Mouse (Mus musculus): ENCODE data around the gene Hrc.
"Not testable (repeated sequence)": the region's sequence is repeated elsewhere in the genome, so short reads cannot be mapped to it uniquely, and the experiment has no call there.

Gene Hrc

DNA sequence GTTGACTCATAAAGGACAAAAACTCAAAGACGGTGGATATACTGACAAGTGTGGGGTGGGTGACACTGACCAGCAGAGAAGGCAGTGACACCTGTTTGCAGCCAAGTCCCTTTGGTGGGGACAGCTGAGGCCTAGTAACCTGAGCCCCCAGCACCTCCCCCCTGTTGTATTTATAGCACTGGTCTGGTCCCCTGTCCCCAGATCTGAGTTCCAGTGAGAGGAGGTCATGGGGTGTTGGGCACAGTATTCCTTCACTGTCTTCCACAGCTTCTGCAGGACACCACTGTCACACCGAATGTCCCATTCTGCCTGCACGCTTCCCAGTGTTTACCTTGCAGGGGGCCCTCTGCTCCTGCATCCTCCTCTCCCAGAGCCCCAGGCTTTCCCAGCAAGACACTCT is 485 bp upstream of the Hrc start:
- DNase-seq, result no peak

DNA sequence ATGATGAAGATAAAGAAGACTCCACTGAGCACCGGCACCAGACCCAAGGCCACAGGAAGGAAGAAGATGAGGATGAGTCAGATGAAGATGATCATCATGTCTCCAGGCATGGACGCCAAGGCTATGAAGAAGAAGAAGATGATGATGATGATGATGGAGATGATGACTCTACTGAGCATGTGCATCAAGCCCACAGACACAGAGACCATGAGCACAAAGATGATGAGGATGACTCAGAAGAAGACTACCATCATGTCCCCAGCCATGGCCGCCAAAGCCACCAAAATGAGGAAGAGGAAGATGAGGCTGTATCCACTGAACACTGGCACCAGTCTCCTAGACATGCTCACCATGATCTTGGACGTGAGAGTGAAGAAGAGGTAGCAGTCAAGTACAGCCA is 1.2 kb downstream of the Hrc start:
- DNase-seq, result no peak

DNA sequence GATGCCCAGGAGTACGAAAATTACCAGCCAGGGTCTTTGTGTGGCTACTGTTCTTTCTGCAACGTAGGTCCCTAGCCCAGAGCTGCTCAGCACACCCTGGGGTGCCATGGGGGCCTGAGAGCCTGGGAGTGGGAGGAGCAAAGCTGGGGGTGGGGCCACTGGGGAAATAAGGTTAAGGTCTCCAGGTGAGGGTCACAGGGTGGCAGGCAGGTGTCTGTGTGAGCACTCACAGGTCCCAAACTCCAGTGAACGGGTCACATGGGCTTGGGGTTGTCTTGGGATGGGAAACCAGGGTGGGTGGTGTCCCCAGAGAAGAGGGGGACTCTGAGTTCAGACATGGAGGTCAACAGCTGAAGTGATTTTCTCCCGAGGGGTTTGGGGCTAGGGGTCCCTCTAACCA is 2.4 kb downstream of the Hrc start:
- no peak for DNase-seq

DNA sequence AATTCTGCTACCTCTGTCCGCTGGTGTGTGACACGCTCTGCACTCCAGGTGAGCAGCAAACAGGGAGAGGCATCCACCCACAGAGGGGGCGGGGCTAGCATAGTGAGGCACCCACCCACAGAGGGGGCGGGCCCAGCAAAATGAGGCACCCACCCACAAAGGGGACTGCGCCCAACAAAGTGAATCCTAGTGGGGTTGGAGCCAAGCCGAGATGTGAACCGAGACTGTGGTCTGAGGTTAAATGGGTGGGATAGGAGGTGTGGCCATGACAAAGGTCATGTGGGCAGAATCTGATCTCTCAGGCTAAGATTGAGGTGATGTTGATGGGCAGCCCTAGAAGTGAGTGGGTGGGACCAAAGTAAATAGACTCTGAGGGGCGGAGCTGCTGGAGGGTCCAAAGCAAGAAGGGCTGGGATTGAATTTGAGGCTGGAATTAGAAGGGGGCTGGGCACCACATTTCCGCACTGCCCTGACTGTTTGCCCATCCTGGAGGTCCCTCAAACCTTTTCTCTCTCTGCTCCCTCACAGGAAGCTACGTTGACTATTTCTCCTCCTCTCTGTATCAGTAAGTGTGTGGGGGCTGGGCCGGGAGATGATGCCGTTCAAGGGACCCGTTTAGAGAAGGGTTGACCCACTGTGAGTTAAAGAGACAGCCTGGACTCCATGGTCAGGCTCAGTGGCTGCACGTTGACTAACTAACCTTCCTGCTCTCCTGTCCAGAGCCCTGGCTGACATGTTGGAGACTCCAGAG is 3.2 kb downstream of the Hrc start:
- DNase-seq, result peak; percentile 57

DNA sequence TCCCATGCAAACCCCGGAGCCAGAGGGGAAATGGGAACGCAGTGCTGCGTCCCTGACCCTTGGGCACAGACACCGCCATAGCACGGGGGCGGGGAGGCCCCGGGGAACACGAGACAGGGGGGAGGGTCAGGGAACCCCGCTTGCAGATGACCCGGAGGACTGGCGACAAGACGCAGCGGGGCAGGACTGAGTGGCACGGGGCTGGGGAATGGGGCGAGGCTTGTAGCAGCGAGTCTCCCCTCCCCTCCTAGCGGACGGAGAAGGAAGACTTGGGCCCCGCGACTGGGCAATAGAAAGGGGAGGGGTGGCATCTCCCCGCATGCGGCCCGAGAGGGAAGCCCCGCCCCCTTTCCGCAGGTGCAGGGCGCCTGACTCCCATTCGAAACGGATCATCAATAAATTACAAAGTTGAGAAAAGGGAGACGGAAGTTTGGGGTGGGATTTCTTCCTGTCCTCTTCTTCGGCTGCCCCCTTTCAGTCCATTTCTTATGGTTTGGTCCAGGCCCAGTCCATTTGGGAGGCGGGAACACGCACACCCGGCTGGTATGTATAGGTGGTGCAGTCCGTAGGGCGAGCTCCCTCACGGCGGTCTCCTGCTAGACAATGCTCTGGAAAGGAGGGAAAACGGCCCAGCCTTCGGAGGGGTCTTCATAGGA is 4.4 kb downstream of the Hrc start:
- peak; percentile 68 for DNase-seq

DNA sequence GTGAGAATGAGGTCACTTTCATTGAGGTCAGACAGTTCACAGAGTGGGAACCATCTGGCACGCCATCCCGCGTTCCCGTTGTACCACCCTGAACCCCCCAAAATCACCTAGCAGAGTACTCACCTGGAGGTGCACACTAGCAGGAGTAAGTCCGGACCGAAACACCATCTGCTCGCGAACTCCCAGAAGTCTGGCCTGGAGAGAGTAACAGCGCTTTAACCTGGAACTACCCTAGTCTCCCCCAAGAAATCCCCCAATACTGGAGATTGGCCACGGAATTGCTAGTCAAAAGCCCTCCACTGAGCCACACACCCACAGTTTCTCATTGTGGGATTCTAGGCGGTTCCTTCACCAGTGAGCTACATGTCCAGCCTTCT is 5.0 kb downstream of the Hrc start:
- no peak for DNase-seq

DNA sequence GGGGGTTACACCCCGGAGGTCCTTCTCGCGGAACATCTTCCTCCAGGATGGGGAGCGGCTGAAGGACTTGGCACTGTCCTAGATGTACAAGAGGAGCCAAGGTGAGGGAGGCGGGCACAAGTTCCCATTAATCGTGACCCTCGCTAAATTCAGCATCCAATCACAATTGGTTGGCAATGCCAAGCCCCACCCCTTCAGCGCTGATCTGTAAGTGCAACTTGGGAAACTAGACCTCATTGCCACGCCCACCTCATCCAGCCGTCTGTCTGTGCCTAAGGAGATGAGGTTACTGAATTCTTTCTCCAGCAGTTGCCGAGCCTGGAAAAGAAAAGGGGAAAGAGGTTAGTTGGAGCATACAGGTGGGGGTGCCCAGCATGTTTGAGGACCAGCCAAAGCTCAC is 5.6 kb downstream of the Hrc start:
- peak; percentile 56 for DNase-seq

DNA sequence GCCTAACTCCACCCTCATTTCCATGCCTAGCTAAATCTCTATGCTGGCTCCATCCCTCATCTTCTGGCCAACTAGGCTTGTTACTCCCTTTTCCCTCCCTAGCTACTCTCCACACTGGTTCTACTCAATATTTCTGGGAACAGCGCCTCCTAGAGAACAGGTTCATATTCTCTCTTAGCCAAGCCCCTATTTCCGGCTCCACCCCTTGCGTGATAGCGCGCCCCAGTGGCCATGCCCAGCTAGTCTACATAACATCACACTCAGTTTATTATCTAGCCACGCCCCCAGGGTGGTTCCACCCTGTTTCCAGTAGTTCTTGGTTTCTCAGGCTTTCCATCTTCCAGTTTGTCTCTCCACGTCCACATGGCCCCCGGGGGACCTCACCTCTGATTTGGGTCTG is 6.2 kb downstream of the Hrc start:
- peak; percentile 86 for DNase-seq

DNA sequence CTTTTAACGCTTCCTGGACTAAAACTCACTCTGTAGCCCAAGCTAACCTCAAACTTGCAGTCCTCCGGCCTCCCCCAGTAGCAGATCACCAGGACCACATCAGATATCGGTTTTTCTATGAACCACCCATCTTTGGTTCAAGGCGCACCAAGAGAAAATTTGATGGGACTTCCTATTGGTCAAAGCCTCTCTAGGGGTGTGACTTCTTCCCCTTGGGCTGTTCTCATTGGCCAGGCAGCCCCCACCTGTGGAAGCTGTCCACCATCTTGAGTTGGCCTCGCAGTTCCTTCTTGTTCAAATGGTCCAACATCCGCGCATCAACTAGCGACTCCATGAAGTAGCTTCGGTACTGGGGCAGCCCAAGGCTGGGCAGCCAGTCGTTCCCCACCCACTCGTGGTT is 7.0 kb downstream of the Hrc start:
- DNase-seq, result no peak

DNA sequence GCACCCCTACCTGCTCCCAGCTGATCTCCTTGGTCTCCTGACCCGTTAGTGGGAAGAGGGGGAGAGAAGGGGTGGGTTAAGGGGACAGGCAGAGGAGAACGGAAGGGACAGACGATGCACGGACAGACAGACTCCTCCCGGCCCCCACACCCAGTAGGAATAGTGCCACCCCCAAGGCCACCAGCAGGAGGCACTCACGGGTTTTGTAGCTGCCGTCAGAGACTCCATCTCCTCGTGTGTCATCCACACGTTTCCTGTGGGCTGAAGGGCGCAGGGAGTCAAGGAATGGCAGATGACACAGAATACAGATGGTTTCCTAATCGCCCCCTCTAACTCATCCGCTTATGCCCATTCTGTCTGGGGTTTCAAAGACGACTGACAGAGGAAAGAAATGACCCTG is 8.5 kb downstream of the Hrc start:
- peak; percentile 15 for DNase-seq

DNA sequence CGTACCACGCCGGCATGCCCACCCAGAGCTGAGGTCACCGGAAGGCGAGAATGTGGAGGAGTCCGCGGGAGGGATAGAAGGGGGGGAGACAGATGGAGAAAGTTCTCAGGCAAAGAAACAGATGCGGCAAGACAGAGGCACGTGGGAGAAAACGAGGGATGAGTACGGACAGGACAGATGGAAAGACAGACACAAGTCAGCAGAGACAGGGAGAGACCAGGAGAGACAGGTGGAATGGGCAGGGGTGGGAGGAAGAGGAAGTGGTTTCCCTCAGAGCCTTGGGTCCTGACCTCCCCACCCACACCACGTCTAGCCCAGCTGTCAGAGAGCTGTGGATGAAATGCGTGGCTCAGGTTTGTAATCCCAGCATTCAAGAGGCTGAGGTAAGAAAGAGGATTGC is 11.8 kb downstream of the Hrc start:
- DNase-seq, result no peak

DNA sequence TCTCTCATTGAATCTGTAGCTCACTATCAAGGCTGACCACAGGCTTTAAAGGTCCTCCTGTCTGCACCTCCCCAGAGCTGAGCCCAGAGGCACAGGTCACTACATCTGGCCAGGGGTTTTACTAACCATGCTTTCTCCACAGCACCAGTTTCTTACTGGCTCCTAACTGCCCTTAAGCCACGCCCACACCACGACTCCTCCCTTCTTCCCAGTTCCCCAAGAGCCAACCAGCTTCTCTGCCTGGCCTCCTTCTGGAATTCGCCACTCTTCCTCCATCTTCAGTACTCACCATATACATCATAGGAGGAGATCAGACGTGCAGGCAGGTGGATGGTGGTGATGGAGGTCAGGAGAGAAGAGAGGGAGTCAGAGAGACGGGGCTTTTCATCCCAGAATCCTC is 18.0 kb downstream of the Hrc start:
- DNase-seq, result no peak

DNA sequence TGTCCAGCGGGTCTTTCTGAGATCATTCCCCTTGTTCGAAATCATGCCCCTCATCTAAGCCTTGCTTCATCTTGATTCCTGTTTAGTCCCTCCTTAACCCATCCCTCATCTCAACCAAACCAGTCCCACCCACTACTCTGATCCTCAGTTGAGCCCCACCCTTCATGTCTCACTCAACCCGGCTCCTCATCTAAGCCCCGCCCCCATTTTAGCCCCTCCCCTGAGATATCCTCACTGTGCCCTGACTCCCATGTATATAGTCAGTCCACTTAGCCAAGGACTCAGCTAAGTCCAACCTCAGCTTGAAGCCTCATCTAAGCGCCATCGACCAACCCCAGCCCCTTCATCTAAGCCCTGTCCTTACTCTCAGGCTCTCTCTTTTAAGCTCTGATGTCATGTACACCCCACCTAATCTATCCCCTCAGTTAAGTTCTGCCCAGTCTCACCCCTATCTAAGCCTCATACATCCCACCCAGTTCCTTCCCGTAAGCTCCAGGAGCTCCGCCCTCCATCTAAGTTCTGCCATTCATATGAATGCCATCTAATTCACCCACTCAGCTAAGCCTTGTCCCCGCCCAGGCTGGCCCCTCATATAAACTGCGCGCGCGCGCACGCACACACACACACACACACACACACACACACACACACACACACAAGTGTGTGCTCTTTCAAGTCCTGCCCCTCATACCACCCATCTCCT is 20.4 kb downstream of the Hrc start:
- no peak for DNase-seq

DNA sequence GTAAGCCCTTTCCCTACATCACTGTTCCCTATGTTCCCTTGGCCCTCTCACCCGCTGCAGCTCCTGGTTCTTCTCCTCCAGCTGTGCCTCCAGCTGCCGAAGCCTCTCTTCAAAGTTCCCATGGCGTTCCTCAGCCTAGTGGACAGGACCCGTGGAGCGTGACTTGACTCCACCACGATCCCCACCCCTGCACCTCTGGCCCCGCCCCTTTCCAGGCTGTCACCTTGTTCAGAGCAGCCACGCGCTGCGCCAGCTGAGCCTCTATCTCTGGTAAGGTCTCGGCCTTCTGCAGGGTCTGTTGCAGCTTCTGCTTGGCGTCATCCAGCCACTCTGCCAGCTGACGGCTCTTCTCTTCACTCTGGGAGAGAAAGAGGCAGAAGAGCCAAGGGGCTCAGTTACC is 21.0 kb downstream of the Hrc start:
- no peak for DNase-seq

DNA sequence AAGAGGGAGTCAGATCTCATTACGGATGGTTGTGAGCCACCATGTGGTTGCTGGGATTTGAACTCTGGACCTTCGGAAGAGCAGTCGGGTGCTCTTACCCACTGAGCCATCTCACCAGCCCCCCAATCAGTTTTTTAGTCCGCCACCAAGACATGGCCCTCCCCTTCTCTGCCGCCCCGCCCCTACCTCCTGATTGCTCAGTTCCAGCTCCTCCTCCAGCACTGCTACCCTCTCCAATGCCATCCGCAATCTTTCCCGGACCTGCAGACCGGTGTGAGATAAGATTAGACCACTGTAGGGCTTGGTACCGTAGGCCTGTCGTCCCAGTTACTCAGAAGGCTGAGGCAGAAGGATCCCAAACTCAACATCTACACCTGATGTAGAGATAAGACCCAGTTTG is 24.0 kb downstream of the Hrc start:
- DNase-seq, result not testable (repeated sequence)

DNA sequence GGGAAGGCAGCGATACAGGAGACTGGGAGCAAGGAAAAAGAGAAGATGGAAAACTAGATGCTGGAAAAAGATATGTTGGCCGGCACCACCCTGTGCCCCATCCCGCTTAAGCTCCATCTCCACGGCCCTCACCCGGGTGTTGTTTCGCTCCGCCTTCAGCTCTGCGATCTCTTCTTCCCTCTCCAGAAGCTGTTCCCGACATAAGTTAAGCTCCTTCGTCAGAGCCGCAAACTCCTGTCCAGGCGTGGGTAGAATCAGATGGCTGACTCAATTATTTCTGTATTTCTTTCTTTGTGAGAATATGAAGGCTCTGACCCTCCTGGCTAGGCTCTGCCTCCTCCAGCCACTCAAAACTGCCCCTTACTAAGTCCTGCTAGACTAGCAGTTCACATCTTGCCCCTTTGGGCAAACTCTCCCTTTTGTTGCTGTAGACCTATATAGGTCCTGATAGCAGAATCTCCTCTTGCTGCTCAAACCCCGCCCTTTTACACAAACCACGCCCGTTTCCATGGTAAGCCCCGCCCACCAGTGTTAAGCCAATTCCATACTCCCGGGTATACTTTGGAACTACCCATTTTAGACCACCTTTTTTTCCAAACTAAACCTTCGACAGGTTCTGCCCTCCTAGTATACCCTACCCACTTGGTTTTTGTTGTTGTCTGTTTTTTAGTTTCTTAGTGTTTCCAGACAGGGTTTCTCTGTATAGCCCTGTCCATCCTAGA is 25.5 kb downstream of the Hrc start:
- DNase-seq, result no peak

DNA sequence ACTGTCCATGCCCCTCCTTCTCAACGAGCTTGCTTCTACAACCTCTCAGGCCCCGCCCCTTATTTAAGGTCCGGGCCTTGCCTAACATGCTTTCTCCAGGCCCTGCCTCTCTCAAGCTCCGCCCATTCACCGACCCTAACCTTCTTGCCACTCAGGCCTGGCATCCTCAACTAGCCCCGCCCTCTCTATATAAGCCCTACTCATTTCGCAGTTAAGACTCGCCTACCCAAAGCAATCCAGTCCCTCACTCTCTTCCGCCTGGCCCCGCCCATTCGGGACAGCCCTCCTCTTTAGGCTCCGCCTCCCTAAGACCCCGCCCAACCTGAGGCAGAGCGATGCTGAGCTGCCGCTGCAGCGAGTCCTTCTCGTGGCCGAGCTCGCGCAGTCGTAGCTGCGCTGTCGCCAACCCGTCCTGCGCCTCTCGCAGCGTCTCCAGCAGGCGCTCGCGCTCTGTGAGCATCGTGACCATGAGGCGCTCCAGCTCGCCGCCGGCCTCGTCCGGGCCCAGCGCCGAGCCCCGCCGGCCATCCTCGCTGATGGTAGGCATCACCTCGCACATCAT is 26.2 kb downstream of the Hrc start:
- DNase-seq, result peak; percentile 73

DNA sequence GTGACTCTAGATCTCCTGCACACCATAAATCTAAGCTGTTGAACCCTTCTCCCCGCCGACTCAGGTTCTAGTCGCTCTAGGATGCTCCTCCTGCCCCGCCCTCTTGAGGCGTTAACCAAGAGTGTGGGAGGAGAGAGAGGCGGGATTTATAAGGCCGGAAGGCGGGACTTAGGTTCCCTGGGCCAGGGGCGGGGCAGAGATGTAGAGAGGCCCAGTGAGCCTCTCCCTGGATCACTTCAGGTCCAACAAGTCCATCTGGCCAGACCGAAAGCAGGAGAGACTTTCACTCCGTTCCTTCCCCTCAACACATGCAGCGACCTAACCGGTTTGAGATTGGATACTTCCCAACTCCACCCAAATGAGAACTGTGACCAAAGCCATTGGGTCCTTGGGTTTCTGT is 27.7 kb downstream of the Hrc start:
- peak; percentile 46 for DNase-seq

DNA sequence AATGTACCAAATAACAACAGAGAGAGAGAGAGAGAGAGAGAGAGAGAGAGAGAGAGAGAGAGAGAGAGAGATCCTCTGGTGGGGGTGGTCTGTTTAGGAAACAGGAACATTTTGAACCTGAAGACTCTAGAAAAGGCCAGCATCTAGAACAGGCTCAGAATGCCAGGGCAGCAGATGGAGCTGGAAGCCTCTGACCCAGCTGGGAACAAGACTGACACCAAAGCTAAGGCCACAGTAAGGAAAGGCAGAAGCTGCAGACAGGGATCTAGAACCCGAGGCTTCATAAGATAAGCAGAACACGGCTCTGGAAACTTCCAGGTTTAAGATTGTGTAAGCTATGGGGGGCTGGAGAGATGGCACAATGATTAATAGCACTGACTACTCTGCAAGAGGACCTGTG is 28.9 kb downstream of the Hrc start:
- DNase-seq, result no peak

DNA sequence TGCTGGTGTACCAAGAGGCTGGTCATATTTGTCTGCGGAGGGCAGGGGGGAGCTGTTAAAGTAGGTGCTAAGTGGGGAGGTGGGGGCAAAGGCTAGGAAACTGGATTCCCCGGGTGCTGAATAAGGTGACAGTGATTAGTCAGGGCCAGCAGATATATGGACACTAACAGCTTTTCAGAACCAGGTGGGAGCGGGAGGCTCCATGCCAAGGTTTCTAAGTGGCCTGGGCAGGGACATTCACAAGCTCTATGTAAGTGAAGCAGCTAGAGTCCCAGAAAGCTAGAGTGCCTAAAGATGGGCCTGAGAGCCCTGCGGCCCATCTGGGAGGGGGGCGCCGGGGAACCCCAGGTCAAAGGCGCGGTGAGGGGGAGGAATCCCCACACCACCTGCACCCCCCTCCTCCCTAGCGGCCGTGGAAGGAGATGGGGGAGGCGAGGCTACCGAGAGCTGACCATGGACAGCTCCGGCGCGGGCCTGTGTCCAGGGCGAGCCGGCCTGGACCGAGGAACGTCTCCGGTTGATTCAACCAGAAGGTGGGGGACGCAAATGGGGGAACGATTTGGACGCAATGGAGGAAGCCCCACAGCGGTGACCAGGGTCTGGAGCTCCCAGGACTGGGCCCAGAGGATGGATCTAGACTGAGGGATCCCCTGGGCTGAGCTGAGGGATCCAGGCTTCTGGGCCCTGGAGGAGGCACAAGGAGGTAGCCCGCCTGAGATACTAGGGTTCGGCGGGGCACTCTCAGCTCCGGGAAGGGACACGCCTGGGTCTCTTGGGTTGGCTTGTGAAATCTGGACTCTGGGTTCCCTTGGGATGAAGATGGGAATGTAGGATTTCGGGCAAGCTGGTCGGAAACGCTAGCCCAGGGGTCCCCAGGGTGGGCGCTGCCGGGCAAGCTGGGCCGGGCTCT is 30.9 kb downstream of the Hrc start:
- peak; percentile 57 for DNase-seq

DNA sequence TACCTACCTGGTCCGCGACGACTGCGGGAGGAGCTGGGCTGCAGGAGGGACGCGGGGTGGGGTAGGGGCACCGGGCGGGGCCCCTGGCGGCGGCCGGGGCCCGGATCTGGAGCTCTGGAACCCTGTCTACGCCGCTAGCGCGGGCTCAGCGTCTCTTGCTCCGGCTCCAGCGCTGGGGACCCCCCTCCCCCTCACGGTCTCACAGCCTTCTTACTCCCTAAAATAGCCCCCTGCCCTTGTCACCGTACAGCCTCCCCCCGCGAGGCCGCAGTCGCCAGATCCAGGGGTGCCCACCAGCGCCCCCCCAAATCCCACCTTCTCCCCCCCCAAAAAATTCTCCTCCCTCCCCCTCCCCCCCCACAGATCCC is 31.5 kb downstream of the Hrc start, which contains the start of gene Ppfia3:
Ppfia3 (minus strand) TSS at position 368 of the 368 bp plus-strand sequence.
- DNase-seq, result no peak
